Mouse (Mus musculus) left cerebral cortex, adult 9 months (tissue): ENCODE measurements at regions not wholly inside any gene's neighbourhood (a gene's known extent, or its start where the extent isn't known, plus 50 kb on each side); places are given as distances from the start of the nearest gene placed in this dataset.

Experiments used
- DNase-seq, 2 experiments: peaks; one replicate each; pipeline ENCODE4 v3.0.0; 2022; ENCODE audit warnings: low spot score in 2 of 2

DNA sequence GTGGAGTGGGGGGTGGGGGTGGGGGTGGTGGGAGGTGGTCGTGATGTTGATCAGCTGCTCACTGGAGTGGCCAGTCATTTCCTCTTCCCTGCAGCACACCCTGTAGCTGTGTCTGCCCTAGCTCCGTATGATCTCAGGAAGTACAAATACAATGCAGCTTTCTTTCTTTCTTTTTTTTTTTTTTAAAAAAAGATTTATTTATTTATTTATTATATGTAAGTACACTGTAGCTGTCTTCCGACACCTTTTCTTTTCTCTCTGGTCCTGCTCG is 87.2 kb upstream of the Tex13c2 start:
- DNase-seq, result no peak

DNA sequence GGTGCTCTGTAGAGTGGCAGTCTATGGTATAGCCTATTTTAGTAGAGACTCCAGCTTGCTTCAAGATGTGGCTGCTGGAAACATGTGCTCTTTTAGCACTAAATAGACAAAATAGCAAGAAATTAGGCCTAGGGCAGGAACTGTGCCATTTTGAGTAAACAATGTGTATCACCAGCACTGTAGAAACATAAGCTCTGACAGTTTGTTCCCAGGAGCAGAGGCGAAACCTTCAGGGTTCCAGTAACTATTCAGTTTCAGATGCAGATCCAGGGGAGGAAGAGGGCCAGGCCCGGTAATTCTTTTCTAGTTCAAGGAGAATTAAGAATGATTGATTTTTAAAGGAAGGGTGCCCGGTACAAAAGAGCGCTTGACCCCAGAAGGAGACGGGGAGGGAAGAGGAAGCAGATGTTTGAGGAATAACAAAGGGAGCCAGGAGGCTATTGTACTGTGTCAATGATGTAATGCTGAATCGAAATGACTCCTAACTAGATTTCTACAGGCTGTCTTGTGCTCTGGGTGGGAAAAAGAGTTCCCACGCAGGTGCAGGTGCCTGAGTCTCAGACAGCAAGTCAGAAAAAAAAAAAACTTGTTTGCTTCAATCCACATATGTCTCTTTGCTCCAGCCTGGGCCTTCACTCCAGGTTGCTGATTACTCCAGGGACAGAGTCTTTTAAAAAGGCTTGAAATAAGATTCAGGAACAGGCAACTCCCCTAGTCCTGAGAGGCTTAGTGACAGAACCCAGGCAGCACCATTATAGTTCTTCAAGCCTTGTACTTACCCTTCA is 57.4 kb upstream of the Tex13c2 start:
- no peak for DNase-seq
